In the genomic region with DNA sequence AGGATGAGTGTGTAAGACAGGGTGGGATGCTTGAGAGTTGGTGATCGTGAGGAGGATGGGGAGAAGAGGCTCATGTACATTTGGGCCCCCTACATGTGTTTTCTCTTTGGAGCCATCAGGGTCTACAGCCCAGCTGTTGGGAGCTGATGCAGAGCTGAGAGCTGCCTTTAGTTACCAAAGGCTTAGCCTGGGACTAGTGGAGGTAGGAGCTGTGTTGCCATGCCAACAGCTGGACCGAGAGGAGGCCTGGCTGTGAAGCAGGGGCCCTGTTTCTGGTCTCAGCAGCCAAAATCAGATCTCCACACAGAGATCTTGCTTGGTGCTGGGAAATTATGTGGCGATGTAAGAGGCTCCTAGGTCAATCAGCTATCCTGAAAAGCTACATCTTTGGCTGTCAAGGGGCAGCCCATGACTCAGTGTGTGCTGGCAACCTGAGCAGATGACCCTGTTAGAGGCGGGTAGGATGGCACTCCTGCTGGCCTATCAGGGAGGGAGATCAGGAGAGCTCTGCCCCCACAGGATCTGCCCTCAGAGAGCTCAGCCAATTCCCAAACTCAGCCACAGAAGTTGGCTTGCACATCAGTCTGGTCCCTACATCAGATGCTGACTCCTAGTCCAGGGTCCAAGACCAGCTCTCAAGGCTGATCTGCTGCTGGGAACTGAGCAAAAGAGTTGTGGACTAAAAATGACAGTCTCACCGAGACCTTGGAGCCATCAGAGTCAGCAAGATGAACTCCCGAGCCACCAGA, we compare ENCODE assay signal across 11 mouse cellular contexts. TPM values are rescaled to one million over a fixed set of nuclear protein-coding genes. Genes with fewer than 3 reads are reported as not detected.
A peak's percentile ranks its signal among the peaks of the same experiment; 100 is the strongest.
DNase-seq lines count a peak whose midpoint lies in the region; ATAC-seq lines count a peak whose summit lies in the region.
"Had no signal": no experiment of that assay in that cellular context is flagged by ENCODE, and none has a peak within 500 bp of the region (broad histone marks: within the 10 kb centered on the region; RNA-seq: fewer than 3 reads in every experiment).

No protein-coding gene starts in this region.

- H3K4me3 ChIP-seq in hindbrain, embryonic 10.5 days: no peak overlapping the region
- no peak overlapping the region for H3K4me3 ChIP-seq in hindbrain, embryonic 12.5 days
- no peak overlapping the region for H3K4me3 ChIP-seq in embryonic facial prominence, embryonic 10.5 days
- H3K4me3 ChIP-seq in midbrain, embryonic 10.5 days: no peak overlapping the region

- no peak overlapping the region for H3K9ac ChIP-seq in hindbrain, embryonic 12.5 days

- peak; percentile 25 for DNase-seq in hindbrain, embryonic 10.5 days (ENCODE audit: low spot score)
- peak; percentile 78 for DNase-seq in MN1 (ENCODE audit: low spot score)
- DNase-seq in embryonic facial prominence, embryonic 10.5 days (ENCODE audit: low spot score): no peak
- peak; percentile 54 for DNase-seq in midbrain, embryonic 10.5 days (ENCODE audit: low spot score)
- DNase-seq in layer of hippocampus, adult 18-20 months (ENCODE audit: low spot score in 2 of 2): no peak
- DNase-seq in thymus, postnatal 4 days: no peak
- DNase-seq in urinary bladder, postnatal 10 days (ENCODE audit: low spot score): no peak
- DNase-seq: cerebellum, adult 11 months had no signal

- no peak overlapping the region for H3K4me2 ChIP-seq in hindbrain, embryonic 12.5 days (replicated peaks)

- ATAC-seq in hindbrain, embryonic 12.5 days (ENCODE audit: low FRiP score): no peak

- H3K27me3 ChIP-seq in hindbrain, embryonic 10.5 days (ENCODE audit: insufficient read depth, poor library complexity, severe bottlenecking): no peaks in the 10 kb centered on the region
- H3K27me3 ChIP-seq in hindbrain, embryonic 12.5 days: peaks cover 8% of the 10 kb centered on the region
- H3K27me3 ChIP-seq in embryonic facial prominence, embryonic 10.5 days (replicated peaks; ENCODE audit: low read depth, poor library complexity, severe bottlenecking): no peaks in the 10 kb centered on the region
- H3K27me3 ChIP-seq in midbrain, embryonic 10.5 days (ENCODE audit: low read depth, poor library complexity, severe bottlenecking): no peaks in the 10 kb centered on the region

- peaks cover 56% of the 10 kb centered on the region for H3K4me1 ChIP-seq in hindbrain, embryonic 10.5 days (replicated peaks)
- peaks cover 24% of the 10 kb centered on the region for H3K4me1 ChIP-seq in hindbrain, embryonic 12.5 days
- peaks cover 42% of the 10 kb centered on the region for H3K4me1 ChIP-seq in embryonic facial prominence, embryonic 10.5 days
- H3K4me1 ChIP-seq in midbrain, embryonic 10.5 days: peaks cover 57% of the 10 kb centered on the region

- H3K27ac ChIP-seq in hindbrain, embryonic 10.5 days: peak overlapping the region; percentile 62
- no peak overlapping the region for H3K27ac ChIP-seq in hindbrain, embryonic 12.5 days
- peak overlapping the region; percentile 44; the same call in 1 of the 2 replicates for H3K27ac ChIP-seq in embryonic facial prominence, embryonic 10.5 days (replicated peaks)
- H3K27ac ChIP-seq in midbrain, embryonic 10.5 days (replicated peaks): peak overlapping the region; percentile 80
- H3K27ac ChIP-seq: macrophage had no signal

- no peaks in the 10 kb centered on the region for H3K36me3 ChIP-seq in hindbrain, embryonic 10.5 days
- H3K36me3 ChIP-seq in hindbrain, embryonic 12.5 days: no peaks in the 10 kb centered on the region
- no peaks in the 10 kb centered on the region for H3K36me3 ChIP-seq in embryonic facial prominence, embryonic 10.5 days (replicated peaks)
- no peaks in the 10 kb centered on the region for H3K36me3 ChIP-seq in midbrain, embryonic 10.5 days

- no peaks in the 10 kb centered on the region for H3K9me3 ChIP-seq in hindbrain, embryonic 10.5 days
- H3K9me3 ChIP-seq in hindbrain, embryonic 12.5 days (replicated peaks): no peaks in the 10 kb centered on the region
- no peaks in the 10 kb centered on the region for H3K9me3 ChIP-seq in embryonic facial prominence, embryonic 10.5 days
- H3K9me3 ChIP-seq in midbrain, embryonic 10.5 days (replicated peaks): no peaks in the 10 kb centered on the region

- 49% methylated on average over 6 of the region's 6 CpGs for WGBS in hindbrain, embryonic 10.5 days
- WGBS in hindbrain, embryonic 12.5 days: 40% methylated on average over 6 of the region's 6 CpGs
- 48% methylated on average over 6 of the region's 6 CpGs for WGBS in embryonic facial prominence, embryonic 10.5 days
- WGBS in midbrain, embryonic 10.5 days: 41% methylated on average over 6 of the region's 6 CpGs

RNA-seq across cellular contexts. Expression of a gene that starts 56.1 kb away (rescaled TPM):
- polyA plus RNA-seq in hindbrain, embryonic 10.5 days (2016; fragmentation: Nextera tagmentation; extraction: Ambion mirVana): not detected in 2 replicates
- polyA plus RNA-seq in hindbrain, embryonic 12.5 days (2016; fragmentation: Nextera tagmentation; extraction: Ambion mirVana): not detected in 2 replicates
- not detected in 2 replicates for polyA plus RNA-seq in embryonic facial prominence, embryonic 10.5 days (2016; fragmentation: Nextera tagmentation; extraction: Ambion mirVana)
- not detected in 2 replicates for polyA plus RNA-seq in midbrain, embryonic 10.5 days (2016; fragmentation: Nextera tagmentation; extraction: Ambion mirVana)
- total RNA-seq in layer of hippocampus, adult 18-20 months (2021): not detected
- polyA plus RNA-seq: macrophage; urinary bladder, adult 2 months had no signal

Comparison
In these comparisons a context has a peak if more than half of its experiments do, and no peak if none do; other contexts are left out.
1. DNase-seq: peak in hindbrain, embryonic 10.5 days (single experiment), MN1 (single experiment) and midbrain, embryonic 10.5 days (single experiment); none in embryonic facial prominence, embryonic 10.5 days (single experiment), layer of hippocampus, adult 18-20 months (0 of 2), thymus, postnatal 4 days (single experiment) and urinary bladder, postnatal 10 days (single experiment).